Mouse (Mus musculus) thymus, adult 2 months (tissue): ENCODE data around the gene Hlx.

Experiments
- CTCF ChIP-seq: fragments of 200-500 bp; IDR thresholded peaks from 2 replicates; pipeline ENCODE4 v1.5.1; 2012; ENCODE audit warnings: mild to moderate bottlenecking, control low read depth, low read length, moderate library complexity, borderline replicate concordance; ENCODE audit not compliant: control insufficient read depth, poor library complexity, insufficient read depth; ENCODE audit errors: extremely low read depth
- POLR2A ChIP-seq: fragments of 200-500 bp; IDR thresholded peaks from 2 replicates; pipeline ENCODE4 v1.6.1; 2012; ENCODE audit warnings: mild to moderate bottlenecking, low read length, control low read depth, moderate library complexity; ENCODE audit not compliant: control insufficient read depth, poor library complexity, insufficient read depth; ENCODE audit errors: extremely low read depth

DNA sequence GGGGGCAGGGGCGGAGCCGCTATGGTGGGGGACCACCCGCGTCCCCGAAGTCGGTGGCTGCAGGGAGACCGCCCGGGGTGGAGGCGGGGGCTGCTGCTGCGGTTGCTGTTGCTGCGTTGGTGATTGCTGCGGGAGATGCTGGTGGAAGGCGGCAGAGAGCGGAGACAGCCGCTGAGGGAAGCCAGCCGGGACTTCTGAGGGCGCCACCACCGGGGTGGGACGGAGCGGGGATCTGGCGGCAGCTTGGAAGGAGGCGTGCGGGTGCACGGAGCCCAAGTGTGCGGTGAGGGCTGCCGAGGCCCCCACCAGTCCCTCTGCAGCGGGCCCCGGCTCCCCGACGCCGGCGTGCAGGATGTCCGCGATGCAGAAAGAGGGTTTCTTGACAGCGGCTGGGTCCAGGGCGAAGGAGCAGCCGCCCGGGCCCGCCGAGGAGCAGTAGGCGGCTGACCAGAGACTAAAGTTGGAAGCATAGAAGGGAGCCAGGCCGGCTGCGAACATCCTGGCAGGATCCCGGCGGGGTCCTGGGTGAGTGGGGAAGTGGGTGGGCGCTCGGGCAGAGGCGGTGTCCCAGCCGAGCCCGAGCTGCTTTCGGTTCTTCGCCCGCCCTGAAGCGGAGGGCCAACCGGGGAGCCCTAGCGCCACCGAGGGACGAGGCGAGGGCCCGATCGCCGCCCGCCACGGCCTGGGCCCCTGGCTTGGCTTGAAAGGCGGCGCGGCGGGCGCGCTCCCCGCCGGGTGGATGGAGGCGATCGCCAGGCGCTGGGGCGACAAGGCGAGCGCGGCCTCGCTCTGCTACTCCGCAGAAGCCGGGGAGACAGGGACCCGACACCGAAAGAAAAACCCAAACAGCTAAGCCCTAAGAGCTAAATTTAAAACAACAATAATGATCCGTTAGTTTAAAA lies 524 bp downstream of the Hlx start:
- TF ChIP-seq CTCF, result no peak
- TF ChIP-seq POLR2A, result no peak
